Mouse (Mus musculus): ENCODE data around the gene Maats1. TPM values are rescaled to one million over a fixed set of nuclear protein-coding genes. Genes with fewer than 3 reads are reported as not detected.

Gene Maats1
- polyA plus RNA-seq (2017; shearing (Covaris generic)), result under 1 TPM in 1 of 2 experiments, not detected in 1; 0.61 TPM

- no peak for ATAC-seq
These were observed at the start of gene Maats1 for GRCm38 (mm10) chr16:38341396-38342324. Gene Maats1 (minus strand): TSS chr16:38342143.

- ATAC-seq, result no peak
These were observed 48.4 kb upstream of the Maats1 start for GRCm38 (mm10) chr16:38390322-38390721.

- no peak for ATAC-seq
These were observed 47.4 kb upstream of the Maats1 start for GRCm38 (mm10) chr16:38389284-38389893.

GRCm38 (mm10) chr16:38388757-38389156 is 46.8 kb upstream of the Maats1 start:
- ATAC-seq, result no peak

DNA sequence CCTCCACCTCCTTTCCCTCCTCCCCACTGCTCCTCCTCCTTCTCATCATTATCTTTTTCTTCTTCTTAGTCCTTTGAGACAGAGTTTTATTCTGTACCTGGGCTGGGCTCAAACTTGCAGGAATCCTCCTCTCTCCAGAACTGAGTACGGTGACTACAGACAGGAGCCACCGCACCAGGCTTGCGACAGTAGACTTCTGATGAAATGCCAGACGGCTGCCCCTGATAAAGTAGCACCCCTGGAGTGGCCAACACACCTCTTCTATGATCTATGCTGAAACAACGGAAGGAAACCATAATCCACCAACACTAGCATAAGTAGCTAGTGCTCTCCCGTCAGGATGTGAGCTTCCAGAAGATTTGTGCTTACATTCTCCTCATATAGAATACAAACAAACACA is 45.4 kb upstream of the Maats1 start:
- no peak for ATAC-seq

DNA sequence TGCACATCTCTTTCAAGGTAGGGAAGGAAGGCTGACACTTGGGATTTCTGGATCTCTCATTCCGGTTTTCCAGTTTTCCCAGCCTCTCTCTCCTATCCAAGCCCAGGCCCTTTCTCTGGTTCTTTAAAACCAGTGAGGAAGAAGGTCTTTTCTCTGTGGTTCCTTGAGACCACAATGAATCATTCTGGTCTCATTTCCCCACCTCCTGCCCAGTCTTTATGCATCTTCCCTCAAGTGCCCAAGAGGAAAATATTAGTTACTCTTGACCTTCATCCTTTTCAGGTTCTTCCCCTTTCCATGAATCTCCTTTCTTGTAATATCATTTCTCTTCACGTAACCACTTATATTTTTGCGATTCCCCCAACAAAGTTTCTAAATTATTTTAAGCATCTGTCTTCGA is 43.8 kb upstream of the Maats1 start:
- ATAC-seq, result no peak

DNA sequence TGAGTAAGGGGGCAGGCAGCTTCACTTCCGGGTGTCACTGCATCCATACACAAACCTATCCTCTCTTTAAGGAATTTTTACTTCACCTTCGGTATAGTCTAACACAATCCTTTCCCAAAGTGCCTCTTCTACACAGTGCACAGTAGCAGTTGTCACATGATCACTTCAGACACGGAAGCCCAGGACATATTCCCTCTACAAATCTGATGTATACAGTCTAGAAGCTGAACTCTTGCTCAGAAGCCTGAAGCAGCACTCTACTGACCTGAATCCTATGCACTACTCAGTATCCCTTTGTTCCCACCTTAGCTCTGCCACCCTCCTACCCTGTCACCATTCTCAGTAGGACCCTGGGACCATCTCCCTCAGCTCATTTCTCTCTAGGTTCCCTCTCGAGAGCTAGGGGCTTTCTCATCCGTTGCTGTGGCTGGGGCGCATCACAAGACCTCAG is 43.3 kb upstream of the Maats1 start:
- no peak for ATAC-seq

GRCm38 (mm10) chr16:38383683-38384082 is 41.7 kb upstream of the Maats1 start:
- no peak for ATAC-seq

DNA sequence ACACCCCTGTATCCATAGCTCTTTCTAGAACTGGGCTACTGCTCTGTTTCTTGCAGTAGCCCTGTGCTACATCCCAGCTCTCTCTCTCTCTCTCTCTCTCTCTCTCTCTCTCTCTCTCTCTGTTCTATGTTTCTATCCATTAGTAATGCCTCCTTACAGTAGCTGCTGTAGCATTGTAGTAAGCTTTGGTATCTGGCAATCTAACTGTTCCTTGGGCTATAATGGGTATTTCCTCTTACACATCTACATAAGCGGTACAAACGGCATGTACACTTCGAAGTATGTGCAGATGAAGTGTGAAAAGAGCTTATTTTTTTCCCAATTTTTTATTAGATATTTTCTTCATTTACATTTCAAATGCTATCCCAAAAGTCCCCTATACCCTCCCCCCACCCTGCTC is 38.0 kb upstream of the Maats1 start:
- ATAC-seq, result no peak

- no peak for ATAC-seq
These were observed 37.5 kb upstream of the Maats1 start for GRCm38 (mm10) chr16:38379493-38379892.

- no peak for ATAC-seq
These were observed 37.1 kb upstream of the Maats1 start for GRCm38 (mm10) chr16:38379088-38379487.

GRCm38 (mm10) chr16:38378591-38378990 is 36.6 kb upstream of the Maats1 start:
- ATAC-seq, result no peak

DNA sequence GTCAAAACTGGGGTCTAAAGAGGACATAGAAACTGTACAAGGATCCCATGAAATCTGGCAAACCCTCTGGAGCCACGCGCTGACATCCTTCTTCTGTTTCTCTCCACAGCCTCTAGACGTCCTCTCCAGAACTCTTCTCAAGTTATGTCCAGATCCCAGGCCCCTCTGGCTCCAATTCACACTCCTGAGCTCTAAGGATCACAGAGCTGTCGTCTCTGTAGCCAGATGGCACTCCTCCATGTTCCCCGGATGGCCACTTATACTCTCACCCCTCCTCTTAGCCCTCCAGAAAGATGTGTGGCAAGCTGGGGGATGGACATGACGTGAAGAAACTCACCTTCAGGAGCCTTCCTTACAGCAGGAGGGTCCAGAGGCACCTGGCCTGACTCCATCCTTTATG is 35.6 kb upstream of the Maats1 start:
- no peak for ATAC-seq

GRCm38 (mm10) chr16:38376841-38377249 is 34.9 kb upstream of the Maats1 start:
- peak; percentile 34 for ATAC-seq

- peak; percentile 55 for ATAC-seq
These were observed 34.4 kb upstream of the Maats1 start for GRCm38 (mm10) chr16:38376163-38376840.

DNA sequence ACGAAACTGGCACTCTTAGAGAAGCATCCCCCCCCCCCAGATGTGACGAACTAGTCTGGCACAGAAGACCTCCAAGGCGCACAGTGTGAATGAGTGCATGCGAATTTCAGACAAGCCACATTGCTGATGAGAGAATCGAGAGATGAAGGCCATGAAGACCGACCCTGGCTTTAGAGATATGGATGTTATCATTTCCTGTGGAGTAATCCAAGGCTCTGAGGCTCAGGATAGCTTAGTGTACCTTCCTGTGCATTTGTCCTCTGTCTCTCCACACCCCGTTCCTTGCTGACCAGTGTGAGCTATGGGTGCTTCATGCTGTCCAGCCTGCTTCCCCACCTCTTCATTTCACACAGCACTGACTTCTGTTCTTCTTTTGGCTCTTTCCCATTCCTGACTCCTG is 33.2 kb upstream of the Maats1 start:
- ATAC-seq, result no peak

GRCm38 (mm10) chr16:38374379-38375140 is 32.6 kb upstream of the Maats1 start:
- ATAC-seq, result peak; percentile 58

- ATAC-seq, result no peak
These were observed 32.0 kb upstream of the Maats1 start for GRCm38 (mm10) chr16:38373941-38374340.

DNA sequence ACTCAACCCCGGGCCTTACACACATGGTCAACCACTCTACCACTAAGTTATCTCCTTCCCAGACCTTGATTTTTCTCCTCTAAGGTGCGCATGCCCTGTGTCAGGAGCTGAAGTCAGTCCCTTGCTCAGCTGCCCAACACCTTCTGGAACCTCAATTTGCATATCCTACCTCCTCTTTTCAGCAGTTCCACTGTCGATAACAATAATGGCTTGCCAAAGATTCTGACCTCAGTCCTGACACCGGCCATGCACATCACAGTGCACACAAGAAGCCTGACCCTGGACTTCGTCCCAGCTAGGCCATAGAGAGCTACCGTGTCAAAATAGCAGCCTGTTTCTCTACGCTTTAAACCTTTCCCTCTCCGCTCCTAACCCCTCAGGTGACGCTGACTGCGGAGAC is 31.5 kb upstream of the Maats1 start:
- no peak for ATAC-seq

DNA sequence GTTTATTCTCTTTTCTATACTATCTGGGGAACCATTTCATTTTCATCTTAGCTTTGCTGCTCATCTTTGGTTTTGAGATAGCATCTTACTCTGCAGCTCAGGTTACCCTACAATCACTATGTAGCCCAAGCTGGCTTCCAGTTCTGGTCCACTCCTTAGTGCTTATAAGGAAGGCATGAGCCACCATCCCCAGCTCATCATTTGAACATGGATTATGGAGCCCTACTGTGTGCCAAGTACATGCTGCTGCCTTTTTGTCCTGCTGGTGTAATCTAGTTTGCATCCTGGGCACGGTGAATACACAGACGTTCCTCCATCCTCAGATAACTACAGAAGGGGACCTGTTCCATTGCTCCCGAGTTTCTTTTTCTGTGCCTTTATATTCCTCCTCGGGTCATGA is 30.9 kb upstream of the Maats1 start:
- ATAC-seq, result no peak

DNA sequence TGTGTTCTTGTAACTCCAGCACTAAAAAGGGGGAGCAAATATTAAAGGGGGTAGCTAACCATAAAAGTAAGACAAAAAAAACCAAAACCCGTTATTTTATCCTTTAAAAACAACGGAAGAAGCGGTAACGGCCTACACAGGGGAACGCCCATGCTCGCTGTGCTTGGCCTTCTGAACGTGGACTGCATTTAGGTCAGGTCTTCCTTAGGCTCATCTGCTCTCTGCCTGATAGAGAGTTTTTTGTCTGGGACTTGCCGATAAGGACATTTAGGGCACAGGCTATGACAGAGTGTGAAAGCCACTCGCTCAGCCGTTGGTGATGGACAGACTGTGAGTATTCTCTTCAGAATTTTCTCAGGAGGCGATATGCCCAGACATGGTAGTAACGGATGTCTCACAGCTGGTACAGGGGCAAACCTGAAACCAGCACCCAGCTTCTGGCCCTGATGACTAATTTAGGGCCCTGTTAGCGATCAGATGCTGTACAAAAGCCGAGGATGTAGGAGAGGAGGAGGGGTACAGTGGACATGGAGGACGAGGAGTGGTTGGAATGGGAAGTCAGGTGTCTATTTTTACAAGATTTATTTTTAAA is 29.9 kb upstream of the Maats1 start:
- no peak for ATAC-seq
